Mouse (Mus musculus) kidney, adult 2 months (tissue): ENCODE measurements at regions not wholly inside any gene's neighbourhood (a gene's known extent, or its start where the extent isn't known, plus 50 kb on each side); places are given as distances from the start of the nearest gene placed in this dataset.

Source experiments
- CTCF ChIP-seq: fragments of 200-500 bp; conservative IDR thresholded peaks from 2 replicates; pipeline ENCODE4 v1.5.1; 2011; ENCODE audit warnings: low read depth, mild to moderate bottlenecking, control low read depth, low read length, moderate library complexity, mixed read lengths; ENCODE audit not compliant: insufficient read depth, insufficient read length
- POLR2A ChIP-seq: fragments of 200-500 bp; IDR thresholded peaks from one replicate; pipeline ENCODE4 v1.6.1; 2011; ENCODE audit warnings: low read depth, low read length, control low read depth

DNA sequence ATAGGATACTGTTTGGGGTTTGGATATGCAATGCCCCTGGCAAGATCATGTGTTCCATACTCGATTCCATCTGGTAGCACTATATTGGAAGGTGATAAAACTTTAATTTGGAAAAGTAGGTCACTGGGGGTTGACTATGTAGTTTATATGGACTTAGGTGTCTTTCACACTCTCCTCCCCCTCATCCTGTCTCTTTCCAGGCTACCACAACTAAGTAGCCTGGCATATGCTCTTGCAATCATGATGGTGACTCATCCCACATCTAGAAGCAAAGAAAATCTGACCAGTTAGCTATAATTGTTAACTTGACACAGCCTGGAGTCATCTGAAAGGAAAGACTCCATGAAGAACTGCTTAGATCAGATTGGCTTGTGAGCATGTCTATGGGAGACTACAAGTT, 1154.3 kb downstream of the Adam3 start:
- no peak for TF ChIP-seq CTCF
- no peak for TF ChIP-seq POLR2A
